Mouse (Mus musculus): ENCODE measurements at regions not wholly inside any gene's neighbourhood (a gene's known extent, or its start where the extent isn't known, plus 50 kb on each side); places are given as distances from the start of the nearest gene placed in this dataset.
"Not testable (repeated sequence)": the region's sequence is repeated elsewhere in the genome, so short reads cannot be mapped to it uniquely, and the experiment has no call there.

DNA sequence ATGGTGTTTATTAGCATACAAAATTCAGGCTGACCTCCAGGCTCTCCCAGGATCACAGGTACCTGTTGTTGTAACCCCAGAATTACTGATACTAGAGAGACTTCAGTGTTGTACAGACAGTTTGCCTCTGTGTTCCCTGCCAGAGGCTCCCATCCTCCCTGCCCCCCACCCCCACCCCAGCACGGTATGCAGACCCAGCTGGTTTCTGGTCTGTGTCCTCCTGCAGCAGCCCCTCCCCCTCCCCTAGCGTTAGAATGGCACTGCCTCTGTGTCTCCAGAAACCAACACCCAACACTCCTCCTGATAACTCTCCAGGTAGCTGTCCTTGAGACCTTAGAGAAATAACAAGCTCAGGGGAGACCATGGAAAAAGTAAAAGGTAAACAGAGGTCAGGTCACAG lies 116.6 kb upstream of the Camk1g start:
- not testable (repeated sequence) for H3K4me2 ChIP-seq (ENCODE audit: low read depth, low read length); H3K4me1 ChIP-seq (ENCODE audit: control insufficient read depth, insufficient read depth, low read length); ATAC-seq (ENCODE audit: low read depth); H3K9me3 ChIP-seq (ENCODE audit: control insufficient read depth, low read length); H3K27ac ChIP-seq (replicated peaks; ENCODE audit: low read depth, low read length); DNase-seq (ENCODE audit: low spot score); H3K9ac ChIP-seq (ENCODE audit: low read depth, low read length); H3K4me3 ChIP-seq (ENCODE audit: low read depth, low read length); H3K27me3 ChIP-seq (replicated peaks; ENCODE audit: control insufficient read depth, insufficient read depth, low read length); H3K36me3 ChIP-seq (ENCODE audit: control insufficient read depth, insufficient read depth, low read length)
- 0% methylated on average over 2 of the region's 2 CpGs for WGBS

DNA sequence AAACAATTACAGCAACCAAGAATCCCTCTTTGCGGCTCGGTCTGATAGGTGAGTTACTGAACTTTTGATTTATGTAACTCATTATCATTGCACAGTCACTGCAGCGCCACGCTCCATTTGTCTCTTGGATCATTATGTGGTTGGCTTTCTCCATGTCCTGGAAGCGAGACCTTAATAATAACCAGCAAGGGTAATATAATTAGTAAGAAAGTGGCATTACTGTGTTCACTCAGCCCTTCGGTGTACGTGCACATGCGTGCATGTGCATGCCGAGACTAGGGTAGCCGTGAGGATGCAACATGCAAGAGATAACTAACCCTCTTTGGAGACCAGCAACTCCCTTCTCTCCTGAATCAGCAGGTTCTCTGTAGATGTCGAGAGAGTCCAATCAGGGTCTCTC lies 114.9 kb upstream of the Camk1g start:
- no peak for ATAC-seq (ENCODE audit: low read depth)
- no peaks in the 10 kb centered on the region for H3K27me3 ChIP-seq (replicated peaks; ENCODE audit: control insufficient read depth, insufficient read depth, low read length)
- no peaks in the 10 kb centered on the region for H3K36me3 ChIP-seq (ENCODE audit: control insufficient read depth, insufficient read depth, low read length)

DNA sequence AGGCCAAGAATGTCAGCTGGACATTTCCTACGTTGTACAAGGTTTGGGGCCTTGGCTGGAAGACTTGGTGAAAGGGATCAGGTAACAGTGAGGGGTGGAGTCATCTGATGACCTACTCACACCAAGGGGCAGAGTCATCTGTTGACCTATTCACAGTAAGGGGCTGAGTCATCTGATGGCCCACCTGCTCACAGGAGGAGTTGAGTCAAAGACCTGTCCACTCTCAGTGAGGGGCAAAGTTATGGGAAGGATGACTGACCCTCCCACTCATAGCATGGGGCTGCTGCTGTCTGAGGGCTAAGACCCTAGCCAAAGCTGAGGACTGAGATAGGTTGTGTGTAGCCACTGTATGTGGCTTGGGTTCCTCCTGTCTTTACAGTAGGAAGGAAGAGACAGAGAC lies 107.2 kb upstream of the Camk1g start:
- H3K27ac ChIP-seq (replicated peaks; ENCODE audit: low read depth, low read length): no peak overlapping the region
- H3K4me2 ChIP-seq (ENCODE audit: low read depth, low read length): no peak overlapping the region
- no peak overlapping the region for H3K9ac ChIP-seq (ENCODE audit: low read depth, low read length)
- ATAC-seq (ENCODE audit: low read depth) (no peak), DNase-seq (ENCODE audit: low spot score) (no peak)
- H3K9me3 ChIP-seq (ENCODE audit: control insufficient read depth, low read length): no peaks in the 10 kb centered on the region
- no peaks in the 10 kb centered on the region for H3K36me3 ChIP-seq (ENCODE audit: control insufficient read depth, insufficient read depth, low read length)
- no peak overlapping the region for H3K4me3 ChIP-seq (ENCODE audit: low read depth, low read length)
- no peaks in the 10 kb centered on the region for H3K4me1 ChIP-seq (ENCODE audit: control insufficient read depth, insufficient read depth, low read length)
- WGBS: 32% methylated on average over 1 of the region's 1 CpGs
- no peaks in the 10 kb centered on the region for H3K27me3 ChIP-seq (replicated peaks; ENCODE audit: control insufficient read depth, insufficient read depth, low read length)

More for the DNA sequence above, 114.9 kb upstream of the Camk1g start:
- Histone ChIP-seq H3K27ac (replicated peaks; ENCODE audit: low read depth, low read length) (no peak overlapping the region), H3K4me2 (ENCODE audit: low read depth, low read length) (no peak overlapping the region), H3K4me3 (ENCODE audit: low read depth, low read length) (no peak overlapping the region), H3K4me1 (ENCODE audit: control insufficient read depth, insufficient read depth, low read length) (peaks cover 6% of the 10 kb centered on the region; the same call in 1 of the 2 replicates), H3K9me3 (ENCODE audit: control insufficient read depth, low read length) (no peaks in the 10 kb centered on the region), H3K9ac (ENCODE audit: low read depth, low read length) (no peak overlapping the region)
- WGBS: 83% methylated on average over 11 of the region's 11 CpGs
- DNase-seq (ENCODE audit: low spot score): no peak

DNA sequence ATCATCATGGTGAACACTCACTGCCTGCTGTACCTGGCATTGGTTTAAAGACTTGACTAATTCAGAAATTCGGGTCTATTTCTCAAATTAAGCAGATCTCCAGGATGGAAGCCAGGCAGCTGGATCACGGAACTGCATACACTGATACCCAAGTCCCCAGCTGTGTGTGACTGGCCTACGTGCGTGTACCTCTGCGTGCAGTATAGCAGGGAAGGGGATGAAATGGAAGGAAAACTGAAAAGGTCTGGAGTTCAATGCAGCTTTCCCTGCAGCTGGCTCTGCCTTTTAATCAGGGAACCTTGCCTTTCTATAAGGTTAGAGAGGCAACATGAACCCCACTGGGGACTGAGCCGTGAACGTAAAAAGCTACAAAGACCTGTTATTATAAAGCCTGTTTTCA lies 106.7 kb upstream of the Camk1g start:
- Histone ChIP-seq H3K9ac (ENCODE audit: low read depth, low read length) (no peak overlapping the region), H3K4me1 (ENCODE audit: control insufficient read depth, insufficient read depth, low read length) (no peaks in the 10 kb centered on the region), H3K4me2 (ENCODE audit: low read depth, low read length) (no peak overlapping the region), H3K36me3 (ENCODE audit: control insufficient read depth, insufficient read depth, low read length) (no peaks in the 10 kb centered on the region), H3K9me3 (ENCODE audit: control insufficient read depth, low read length) (no peaks in the 10 kb centered on the region), H3K4me3 (ENCODE audit: low read depth, low read length) (no peak overlapping the region), H3K27me3 (replicated peaks; ENCODE audit: control insufficient read depth, insufficient read depth, low read length) (no peaks in the 10 kb centered on the region), H3K27ac (replicated peaks; ENCODE audit: low read depth, low read length) (no peak overlapping the region)
- 59% methylated on average over 7 of the region's 7 CpGs for WGBS
- ATAC-seq (ENCODE audit: low read depth) (no peak), DNase-seq (ENCODE audit: low spot score) (peak; percentile 29)

DNA sequence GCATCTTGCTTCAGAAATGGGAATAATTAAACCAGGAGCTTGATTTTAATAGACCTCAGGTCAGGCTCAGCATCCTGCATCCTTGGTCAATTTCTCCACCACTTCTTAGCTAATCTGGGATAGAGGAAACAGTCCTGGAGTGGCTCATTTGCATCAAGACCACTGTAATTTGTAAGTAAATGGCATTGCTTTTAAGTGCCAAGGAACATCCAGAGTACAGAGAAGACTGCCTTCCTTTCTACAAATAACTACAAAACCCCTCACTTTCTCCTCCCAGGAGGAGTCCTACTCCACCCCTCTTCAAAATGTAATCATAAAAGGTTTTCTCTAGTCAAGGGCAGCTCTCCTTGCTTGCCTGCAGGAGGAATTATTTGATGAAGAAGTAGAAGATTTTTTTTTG lies 96.2 kb upstream of the Camk1g start:
- H3K9ac ChIP-seq (ENCODE audit: low read depth, low read length): no peak overlapping the region
- ATAC-seq (ENCODE audit: low read depth) (no peak), DNase-seq (ENCODE audit: low spot score) (no peak)
- H3K4me1 ChIP-seq (ENCODE audit: control insufficient read depth, insufficient read depth, low read length): no peaks in the 10 kb centered on the region
- H3K36me3 ChIP-seq (ENCODE audit: control insufficient read depth, insufficient read depth, low read length): no peaks in the 10 kb centered on the region
- no peak overlapping the region for H3K4me3 ChIP-seq (ENCODE audit: low read depth, low read length)
- H3K4me2 ChIP-seq (ENCODE audit: low read depth, low read length): no peak overlapping the region
- H3K27ac ChIP-seq (replicated peaks; ENCODE audit: low read depth, low read length): no peak overlapping the region
- H3K27me3 ChIP-seq (replicated peaks; ENCODE audit: control insufficient read depth, insufficient read depth, low read length): no peaks in the 10 kb centered on the region
- H3K9me3 ChIP-seq (ENCODE audit: control insufficient read depth, low read length): no peaks in the 10 kb centered on the region

DNA sequence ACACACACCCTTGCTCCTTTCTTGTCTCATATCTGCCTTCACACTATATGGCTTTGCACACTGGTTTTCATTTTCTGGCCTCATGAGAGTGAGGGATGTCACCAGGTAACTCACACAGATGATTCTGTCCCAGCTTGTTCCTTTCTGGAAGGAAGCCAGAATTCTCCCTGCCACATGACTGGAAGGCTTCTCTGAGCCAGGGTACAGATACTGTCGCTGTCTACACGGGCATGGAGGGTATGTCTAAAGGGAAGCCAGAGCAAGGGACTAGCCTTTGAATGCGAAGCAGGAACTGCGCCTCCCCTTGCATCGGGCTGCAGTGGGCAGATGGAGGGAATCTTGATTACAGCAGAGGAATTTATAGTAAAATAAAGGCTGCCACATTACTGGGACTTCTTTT lies 89.6 kb upstream of the Camk1g start:
- 71% methylated on average over 5 of the region's 5 CpGs for WGBS
- no peak overlapping the region for H3K27ac ChIP-seq (replicated peaks; ENCODE audit: low read depth, low read length)
- ATAC-seq (ENCODE audit: low read depth): 0 out of 2 replicates have a peak, but pooled peaks have one; percentile 50

DNA sequence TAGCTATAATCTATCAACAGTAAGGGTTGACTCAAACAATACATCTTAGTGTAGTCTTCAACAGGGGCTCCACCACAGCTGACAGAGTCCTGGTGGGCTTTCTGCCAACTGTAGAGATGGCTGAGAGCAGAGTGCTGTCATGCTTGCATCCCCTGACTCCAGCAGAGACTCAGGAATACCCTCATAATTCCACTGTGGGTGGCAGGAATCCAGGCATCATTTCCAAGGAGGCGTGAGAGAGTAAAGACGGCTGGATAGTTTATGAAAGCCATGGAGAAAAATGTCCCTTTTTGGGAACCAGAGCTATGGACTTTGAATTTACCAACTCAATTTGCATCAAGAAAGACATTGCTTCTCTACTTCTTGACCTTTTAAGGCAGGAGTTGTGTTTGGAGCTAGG lies 87.8 kb upstream of the Camk1g start:
- no peaks in the 10 kb centered on the region for H3K36me3 ChIP-seq (ENCODE audit: control insufficient read depth, insufficient read depth, low read length)
- no peak overlapping the region for H3K9ac ChIP-seq (ENCODE audit: low read depth, low read length)
- no peaks in the 10 kb centered on the region for H3K27me3 ChIP-seq (replicated peaks; ENCODE audit: control insufficient read depth, insufficient read depth, low read length)
- no peak overlapping the region for H3K4me3 ChIP-seq (ENCODE audit: low read depth, low read length)
- no peak for DNase-seq (ENCODE audit: low spot score)
- peaks cover 11% of the 10 kb centered on the region; the same call in 1 of the 2 replicates for H3K4me1 ChIP-seq (ENCODE audit: control insufficient read depth, insufficient read depth, low read length)
- 67% methylated on average over 2 of the region's 2 CpGs for WGBS
- H3K9me3 ChIP-seq (ENCODE audit: control insufficient read depth, low read length): no peaks in the 10 kb centered on the region
- H3K4me2 ChIP-seq (ENCODE audit: low read depth, low read length): no peak overlapping the region
- no peak for ATAC-seq (ENCODE audit: low read depth)
- no peak overlapping the region for H3K27ac ChIP-seq (replicated peaks; ENCODE audit: low read depth, low read length)

More for the DNA sequence above, 89.6 kb upstream of the Camk1g start:
- no peaks in the 10 kb centered on the region for H3K36me3 ChIP-seq (ENCODE audit: control insufficient read depth, insufficient read depth, low read length)
- no peaks in the 10 kb centered on the region for H3K27me3 ChIP-seq (replicated peaks; ENCODE audit: control insufficient read depth, insufficient read depth, low read length)
- peak; percentile 69 for DNase-seq (ENCODE audit: low spot score)
- H3K4me2 ChIP-seq (ENCODE audit: low read depth, low read length): no peak overlapping the region
- H3K4me1 ChIP-seq (ENCODE audit: control insufficient read depth, insufficient read depth, low read length): 0 out of 2 replicates have a peak, but pooled peaks cover 3% of the 10 kb centered on the region
- no peak overlapping the region for H3K4me3 ChIP-seq (ENCODE audit: low read depth, low read length)
- H3K9ac ChIP-seq (ENCODE audit: low read depth, low read length): no peak overlapping the region
- H3K9me3 ChIP-seq (ENCODE audit: control insufficient read depth, low read length): no peaks in the 10 kb centered on the region

DNA sequence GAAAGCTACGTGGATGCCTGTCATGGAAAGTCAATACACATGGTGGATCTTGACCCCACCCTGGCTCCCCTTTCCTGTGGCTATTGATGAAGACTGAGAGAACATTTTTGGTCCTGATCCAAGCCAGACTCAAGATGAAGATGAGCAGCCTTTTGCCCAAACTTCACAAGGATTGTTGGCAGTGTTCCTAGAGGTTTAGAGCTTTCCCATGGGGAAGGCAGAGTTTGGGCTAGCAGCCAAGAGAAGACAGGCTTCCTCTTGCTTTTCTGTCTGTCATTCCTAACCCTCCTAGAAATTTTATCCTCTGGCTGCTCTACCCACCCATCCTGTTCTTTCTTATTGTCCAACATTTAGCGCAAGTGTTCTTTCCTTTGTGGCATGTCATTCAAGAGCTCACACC lies 83.6 kb upstream of the Camk1g start:
- peak; percentile 81 for DNase-seq (ENCODE audit: low spot score)
- no peak overlapping the region for H3K4me2 ChIP-seq (ENCODE audit: low read depth, low read length)
- no peaks in the 10 kb centered on the region for H3K9me3 ChIP-seq (ENCODE audit: control insufficient read depth, low read length)
- WGBS: 41% methylated on average over 2 of the region's 2 CpGs
- H3K36me3 ChIP-seq (ENCODE audit: control insufficient read depth, insufficient read depth, low read length): no peaks in the 10 kb centered on the region
- no peak for ATAC-seq (ENCODE audit: low read depth)
- no peak overlapping the region for H3K9ac ChIP-seq (ENCODE audit: low read depth, low read length)
- no peak overlapping the region for H3K4me3 ChIP-seq (ENCODE audit: low read depth, low read length)
- H3K27me3 ChIP-seq (replicated peaks; ENCODE audit: control insufficient read depth, insufficient read depth, low read length): no peaks in the 10 kb centered on the region
- peak overlapping the region; percentile 45; the same call in 1 of the 2 replicates for H3K27ac ChIP-seq (replicated peaks; ENCODE audit: low read depth, low read length)
- H3K4me1 ChIP-seq (ENCODE audit: control insufficient read depth, insufficient read depth, low read length): peaks cover 25% of the 10 kb centered on the region

DNA sequence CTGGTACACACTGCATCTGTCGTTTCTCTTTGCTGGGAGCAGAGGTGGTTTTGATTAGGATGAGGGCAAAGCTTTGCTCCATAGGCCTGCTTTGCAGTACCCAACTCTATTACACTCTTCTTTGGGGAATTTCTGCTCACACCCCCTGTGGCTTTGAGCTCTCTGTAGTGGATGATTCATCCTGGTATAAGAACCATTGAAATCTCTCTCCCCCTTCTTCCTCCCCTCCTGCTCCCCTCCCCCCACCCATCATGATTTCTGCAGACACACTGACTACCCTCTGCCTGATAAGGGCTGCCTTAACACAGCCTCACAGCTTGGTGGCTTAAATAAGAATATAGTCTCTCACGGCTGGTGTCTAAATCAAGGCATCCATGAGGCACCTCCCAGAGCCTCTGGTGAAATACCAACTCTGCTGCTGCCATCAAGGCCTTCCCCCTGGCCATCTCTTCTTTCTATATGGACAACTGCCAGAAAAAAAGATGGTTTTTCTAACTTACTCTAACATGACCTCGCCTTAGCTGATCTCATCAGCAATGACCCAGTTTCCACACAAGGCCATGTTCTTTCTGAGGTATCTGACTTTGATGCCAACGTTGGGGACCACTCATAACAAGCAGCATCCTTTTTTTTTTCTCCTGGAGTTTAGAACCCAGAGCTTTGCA lies 81.5 kb upstream of the Camk1g start:
- no peak overlapping the region for H3K27ac ChIP-seq (replicated peaks; ENCODE audit: low read depth, low read length)

More for the DNA sequence above, 81.5 kb upstream of the Camk1g start:
- WGBS: 58% methylated on average over 4 of the region's 4 CpGs
- Histone ChIP-seq H3K4me1 (ENCODE audit: control insufficient read depth, insufficient read depth, low read length) (peaks cover 22% of the 10 kb centered on the region), H3K9ac (ENCODE audit: low read depth, low read length) (no peak overlapping the region), H3K9me3 (ENCODE audit: control insufficient read depth, low read length) (no peaks in the 10 kb centered on the region), H3K36me3 (ENCODE audit: control insufficient read depth, insufficient read depth, low read length) (no peaks in the 10 kb centered on the region), H3K4me3 (ENCODE audit: low read depth, low read length) (no peak overlapping the region), H3K27me3 (replicated peaks; ENCODE audit: control insufficient read depth, insufficient read depth, low read length) (no peaks in the 10 kb centered on the region), H3K4me2 (ENCODE audit: low read depth, low read length) (no peak overlapping the region)
- ATAC-seq (ENCODE audit: low read depth) (no peak), DNase-seq (ENCODE audit: low spot score) (no peak)
